Mouse (Mus musculus) liver, embryonic 13.5 days (tissue): ENCODE results near the gene Hdac7. TPM values are rescaled to one million over a fixed set of nuclear protein-coding genes. Genes with fewer than 3 reads are reported as not detected.

Experiments used
- ATAC-seq: fragments of 200-750 bp; cut with Nextera tagmentation; 2 replicates; pipeline ENCODE4 v1.8.0; 2017; ENCODE audit warnings: low read depth, mild to moderate bottlenecking, moderate number of reproducible peaks, moderate library complexity
- DNase-seq: peaks from one replicate; pipeline ENCODE4 v3.0.0; 2022
- H3K27ac ChIP-seq: fragments of 300-500 bp; sonication (generic); 2 replicates; pipeline ENCODE4 v1.5.1; 2015; ENCODE audit warnings: moderate library complexity, mild to moderate bottlenecking, inconsistent platforms
- H3K27me3 ChIP-seq: fragments of 300-500 bp; sonication (generic); 2 replicates; pipeline ENCODE4 v1.6.1; 2015; ENCODE audit warnings: mild to moderate bottlenecking, inconsistent platforms
- H3K36me3 ChIP-seq: fragments of 300-500 bp; sonication (generic); 2 replicates; pipeline ENCODE4 v1.6.1; 2015; ENCODE audit warnings: mild to moderate bottlenecking, inconsistent platforms
- H3K4me1 ChIP-seq: fragments of 300-500 bp; sonication (generic); replicated peaks from 2 replicates; pipeline ENCODE4 v1.6.1; 2015; ENCODE audit warnings: inconsistent platforms
- H3K4me2 ChIP-seq: fragments of 300-500 bp; sonication (generic); 2 replicates; pipeline ENCODE4 v1.6.1; 2015; ENCODE audit warnings: inconsistent platforms, mild to moderate bottlenecking, moderate library complexity
- H3K4me3 ChIP-seq: fragments of 300-500 bp; sonication (generic); replicated peaks from 2 replicates; pipeline ENCODE4 v1.5.1; 2015; ENCODE audit warnings: mild to moderate bottlenecking, inconsistent platforms
- H3K9ac ChIP-seq: fragments of 300-500 bp; sonication (generic); 2 replicates; pipeline ENCODE4 v1.6.1; 2015; ENCODE audit warnings: mild to moderate bottlenecking, inconsistent platforms
- H3K9me3 ChIP-seq: fragments of 300-500 bp; sonication (generic); replicated peaks from 2 replicates; pipeline ENCODE4 v1.6.1; 2016; ENCODE audit warnings: inconsistent platforms
- WGBS: fragments of 180-500 bp; shearing (Covaris S2); methylation state at CpG from one replicate; pipeline ENCODE4 v1.1.7; 2015; ENCODE audit not compliant: insufficient replicate concordance; 5-methylcytosine and 5-hydroxymethylcytosine counted together
- polyA plus RNA-seq: library from polyadenylated mRNA; unstranded; fragments of >200 nt; fragmentation: Nextera tagmentation; extraction: Ambion mirVana; gene quantifications from 2 replicates; pipeline ENCODE4 v1.2.1, GENCODE M21; 2015

Hdac7 gene
- polyA plus RNA-seq, 1 experiment from 2014 or later, result 8.0 TPM

- Histone ChIP-seq H3K9me3 (no peaks in the 10 kb centered on the region), H3K4me1 (peaks cover 24% of the 10 kb centered on the region), H3K27ac (no peak overlapping the region), H3K36me3 (no peaks in the 10 kb centered on the region), H3K9ac (no peak overlapping the region), H3K4me2 (no peak overlapping the region), H3K27me3 (peaks cover 47% of the 10 kb centered on the region), H3K4me3 (no peak overlapping the region)
- DNase-seq (no peak), ATAC-seq (no peak)
- 50% methylated on average over 9 of the region's 9 CpGs for WGBS
Observed at GRCm38 (mm10) chr15:97763256-97764049, 80.8 kb downstream of the Hdac7 start.

- 58% methylated on average over 9 of the region's 9 CpGs for WGBS
- H3K27ac ChIP-seq, result no peak overlapping the region
Observed at GRCm38 (mm10) chr15:97762733-97763132, 81.6 kb downstream of the Hdac7 start.

GRCm38 (mm10) chr15:97761438-97761837, 82.9 kb downstream of the Hdac7 start:
- Histone ChIP-seq H3K36me3 (no peaks in the 10 kb centered on the region), H3K9ac (no peak overlapping the region), H3K9me3 (no peaks in the 10 kb centered on the region), H3K4me2 (peak overlapping the region; percentile 14; the same call in 1 of the 2 replicates), H3K4me1 (peaks cover 8% of the 10 kb centered on the region; the same call in 1 of the 2 replicates), H3K27ac (no peak overlapping the region), H3K4me3 (no peak overlapping the region), H3K27me3 (peaks cover 31% of the 10 kb centered on the region)
- ATAC-seq, result peak; percentile 28; the same call in 1 of the 2 replicates
- no peak for DNase-seq
- WGBS, result 66% methylated on average over 13 of the region's 13 CpGs

More at GRCm38 (mm10) chr15:97762733-97763132, 81.6 kb downstream of the Hdac7 start:
- DNase-seq, result no peak
- Histone ChIP-seq H3K36me3 (no peaks in the 10 kb centered on the region), H3K4me1 (peaks cover 20% of the 10 kb centered on the region), H3K9me3 (no peaks in the 10 kb centered on the region), H3K27me3 (peaks cover 40% of the 10 kb centered on the region), H3K4me2 (no peak overlapping the region), H3K4me3 (no peak overlapping the region), H3K9ac (no peak overlapping the region)
- ATAC-seq, result no peak

- Histone ChIP-seq H3K4me2 (peak overlapping the region; percentile 14; the same call in 1 of the 2 replicates), H3K4me1 (peaks cover 8% of the 10 kb centered on the region; the same call in 1 of the 2 replicates), H3K9ac (no peak overlapping the region), H3K36me3 (no peaks in the 10 kb centered on the region), H3K9me3 (no peaks in the 10 kb centered on the region), H3K27me3 (peaks cover 26% of the 10 kb centered on the region), H3K4me3 (no peak overlapping the region), H3K27ac (no peak overlapping the region)
- DNase-seq (no peak), ATAC-seq (no peak)
- WGBS, result 55% methylated on average over 5 of the region's 5 CpGs
Observed at GRCm38 (mm10) chr15:97760952-97761351, 83.3 kb downstream of the Hdac7 start.

GRCm38 (mm10) chr15:97760006-97760405, 84.3 kb downstream of the Hdac7 start:
- no peaks in the 10 kb centered on the region for H3K9me3 ChIP-seq
- H3K9ac ChIP-seq, result no peak overlapping the region
- H3K27ac ChIP-seq, result no peak overlapping the region
- WGBS, result 63% methylated on average over 9 of the region's 9 CpGs
- H3K27me3 ChIP-seq, result peaks cover 16% of the 10 kb centered on the region
- H3K36me3 ChIP-seq, result no peaks in the 10 kb centered on the region
- H3K4me1 ChIP-seq, result peaks cover 8% of the 10 kb centered on the region; the same call in 1 of the 2 replicates
- ATAC-seq, result no peak
- no peak overlapping the region for H3K4me2 ChIP-seq
- no peak for DNase-seq
- no peak overlapping the region for H3K4me3 ChIP-seq

GRCm38 (mm10) chr15:97755361-97755760, 88.9 kb downstream of the Hdac7 start:
- ATAC-seq, result no peak; the same call in 1 of the 2 replicates
- Histone ChIP-seq H3K4me1 (peaks cover 12% of the 10 kb centered on the region), H3K36me3 (no peaks in the 10 kb centered on the region), H3K4me3 (no peak overlapping the region), H3K27ac (no peak overlapping the region), H3K9ac (no peak overlapping the region), H3K9me3 (no peaks in the 10 kb centered on the region), H3K27me3 (peaks cover 4% of the 10 kb centered on the region; the same call in 1 of the 2 replicates), H3K4me2 (no peak overlapping the region)
- WGBS, result 59% methylated on average over 8 of the region's 8 CpGs
- no peak for DNase-seq

GRCm38 (mm10) chr15:97754476-97754875, 89.8 kb downstream of the Hdac7 start:
- no peak for DNase-seq
- 57% methylated on average over 6 of the region's 6 CpGs for WGBS
- H3K27me3 ChIP-seq, result peaks cover 4% of the 10 kb centered on the region; the same call in 1 of the 2 replicates

GRCm38 (mm10) chr15:97752491-97752890, 91.8 kb downstream of the Hdac7 start:
- H3K4me1 ChIP-seq, result peaks cover 27% of the 10 kb centered on the region
- ATAC-seq, result no peak
- H3K36me3 ChIP-seq, result no peaks in the 10 kb centered on the region
- WGBS, result 74% methylated on average over 5 of the region's 5 CpGs
- DNase-seq, result no peak
- no peak overlapping the region for H3K27ac ChIP-seq
- H3K4me2 ChIP-seq, result no peak overlapping the region
- H3K9ac ChIP-seq, result no peak overlapping the region
- H3K9me3 ChIP-seq, result no peaks in the 10 kb centered on the region
- no peak overlapping the region for H3K4me3 ChIP-seq
- peaks cover 4% of the 10 kb centered on the region; the same call in 1 of the 2 replicates for H3K27me3 ChIP-seq

More at GRCm38 (mm10) chr15:97754476-97754875, 89.8 kb downstream of the Hdac7 start:
- Histone ChIP-seq H3K36me3 (no peaks in the 10 kb centered on the region), H3K4me3 (no peak overlapping the region), H3K27ac (no peak overlapping the region), H3K9me3 (no peaks in the 10 kb centered on the region), H3K4me2 (no peak overlapping the region), H3K9ac (no peak overlapping the region), H3K4me1 (peaks cover 8% of the 10 kb centered on the region)
- no peak for ATAC-seq

- Histone ChIP-seq H3K9me3 (no peaks in the 10 kb centered on the region), H3K27me3 (no peaks in the 10 kb centered on the region), H3K27ac (no peak overlapping the region), H3K4me2 (no peak overlapping the region), H3K9ac (no peak overlapping the region), H3K4me1 (peaks cover 34% of the 10 kb centered on the region), H3K36me3 (no peaks in the 10 kb centered on the region), H3K4me3 (no peak overlapping the region)
- DNase-seq, result no peak
- 78% methylated on average over 2 of the region's 2 CpGs for WGBS
- ATAC-seq, result no peak
Observed at GRCm38 (mm10) chr15:97751676-97752075, 92.6 kb downstream of the Hdac7 start.

- H3K9me3 ChIP-seq, result no peaks in the 10 kb centered on the region
- H3K27ac ChIP-seq, result no peak overlapping the region
- no peak for ATAC-seq
- 28% methylated on average over 12 of the region's 12 CpGs for WGBS
- no peak for DNase-seq
- peaks cover 44% of the 10 kb centered on the region for H3K4me1 ChIP-seq
- H3K9ac ChIP-seq, result no peak overlapping the region; the same call in 1 of the 2 replicates
- no peak overlapping the region for H3K4me2 ChIP-seq
- no peak overlapping the region for H3K4me3 ChIP-seq
- no peaks in the 10 kb centered on the region for H3K27me3 ChIP-seq
- H3K36me3 ChIP-seq, result no peaks in the 10 kb centered on the region
Observed at GRCm38 (mm10) chr15:97750697-97751096, 93.6 kb downstream of the Hdac7 start.

GRCm38 (mm10) chr15:97749841-97750240, 94.5 kb downstream of the Hdac7 start:
- Histone ChIP-seq H3K27ac (no peak overlapping the region), H3K9ac (no peak overlapping the region), H3K4me1 (peaks cover 52% of the 10 kb centered on the region)

More at GRCm38 (mm10) chr15:97749841-97750240, 94.5 kb downstream of the Hdac7 start:
- H3K27me3 ChIP-seq, result no peaks in the 10 kb centered on the region
- no peaks in the 10 kb centered on the region for H3K9me3 ChIP-seq
- WGBS, result 82% methylated on average over 13 of the region's 13 CpGs
- ATAC-seq (no peak), DNase-seq (no peak)
- H3K4me2 ChIP-seq, result no peak overlapping the region
- no peak overlapping the region for H3K4me3 ChIP-seq
- H3K36me3 ChIP-seq, result no peaks in the 10 kb centered on the region
